Mouse (Mus musculus) retina, postnatal 7 days (tissue): ENCODE data around the gene Pwwp2b.

Experiments used
- DNase-seq: peaks from one replicate; pipeline ENCODE4 v3.0.0-alpha.2; 2012; ENCODE audit warnings: low read depth, low spot score

Pwwp2b gene

DNA sequence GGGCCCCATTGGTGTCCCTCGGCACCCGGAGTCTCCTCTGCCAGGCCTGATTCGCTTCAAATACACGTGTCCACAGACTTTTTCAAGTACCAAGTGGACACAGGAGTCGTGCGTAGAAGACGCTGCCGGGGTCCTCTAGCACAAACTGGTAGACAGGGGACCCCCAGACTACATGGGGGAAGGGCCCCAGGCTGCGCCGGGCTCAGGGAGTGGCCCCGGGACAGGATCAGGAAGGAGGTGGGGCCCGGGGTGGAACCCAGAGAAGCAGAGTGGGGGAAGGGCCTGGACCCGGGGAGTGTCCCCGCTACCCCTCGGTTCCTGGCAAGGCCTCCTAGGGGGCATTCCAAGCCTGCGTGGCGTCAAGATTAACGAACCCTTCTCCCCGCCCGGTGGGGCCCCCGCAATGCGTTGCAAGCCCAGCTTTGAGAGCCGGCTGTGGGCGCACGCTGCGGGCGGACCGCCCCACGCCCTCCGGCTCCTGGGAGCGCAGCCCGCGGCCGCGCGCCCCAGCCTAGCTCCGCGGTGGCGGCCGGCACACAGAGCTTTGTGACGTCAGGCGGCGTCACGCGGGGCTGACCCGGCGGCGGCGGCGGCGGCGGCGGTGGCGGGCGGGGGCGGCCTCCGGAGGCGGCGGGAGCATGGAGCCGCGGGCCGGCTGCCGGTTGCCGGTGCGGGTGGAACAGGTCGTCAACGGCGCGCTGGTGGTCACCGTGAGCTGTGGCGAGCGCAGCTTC, at the start of gene Pwwp2b:
Pwwp2b (plus strand) TSS at position 602 of the 734 bp plus-strand sequence.
- peak; percentile 73 for DNase-seq

DNA sequence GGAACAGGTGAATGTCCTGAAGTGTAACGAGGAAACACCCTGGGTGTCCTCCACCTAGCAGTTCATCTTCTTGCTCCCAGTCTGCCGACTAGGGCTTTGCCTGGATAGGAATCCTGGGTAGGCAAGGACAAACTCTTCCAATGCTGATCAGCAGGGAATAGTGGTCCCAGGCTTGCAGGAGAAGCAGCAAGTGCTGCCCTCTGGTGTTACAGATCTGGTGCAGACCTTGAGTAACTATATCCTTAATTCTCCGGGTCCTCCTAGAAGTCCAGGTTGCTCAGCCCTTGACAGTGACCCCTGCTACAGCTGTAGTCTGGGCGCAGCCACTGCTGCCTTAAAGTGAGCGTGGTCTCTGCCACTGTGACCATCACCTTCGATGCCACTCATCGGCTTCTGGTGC, 48.2 kb upstream of the Pwwp2b start:
- DNase-seq = peak; percentile 72

DNA sequence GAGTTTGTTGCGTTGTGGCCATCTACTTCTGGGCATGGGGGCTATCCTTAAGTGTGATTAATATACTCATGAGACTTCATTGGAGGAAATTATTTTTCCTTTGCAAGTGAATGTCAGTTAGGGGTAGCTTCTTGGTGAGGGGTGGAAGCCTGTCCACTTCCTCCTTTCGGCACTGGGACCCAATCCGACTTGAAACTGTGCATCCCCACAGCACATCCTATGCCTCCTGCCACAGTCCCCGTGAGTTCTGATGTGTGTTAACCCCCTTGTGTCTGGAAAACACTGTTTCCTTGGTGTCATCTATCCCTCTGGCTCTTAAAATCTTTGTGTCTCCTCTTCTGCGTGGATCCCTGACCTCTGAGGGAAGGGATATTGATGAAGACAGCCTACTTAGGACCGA, 47.1 kb upstream of the Pwwp2b start:
- DNase-seq = no peak

DNA sequence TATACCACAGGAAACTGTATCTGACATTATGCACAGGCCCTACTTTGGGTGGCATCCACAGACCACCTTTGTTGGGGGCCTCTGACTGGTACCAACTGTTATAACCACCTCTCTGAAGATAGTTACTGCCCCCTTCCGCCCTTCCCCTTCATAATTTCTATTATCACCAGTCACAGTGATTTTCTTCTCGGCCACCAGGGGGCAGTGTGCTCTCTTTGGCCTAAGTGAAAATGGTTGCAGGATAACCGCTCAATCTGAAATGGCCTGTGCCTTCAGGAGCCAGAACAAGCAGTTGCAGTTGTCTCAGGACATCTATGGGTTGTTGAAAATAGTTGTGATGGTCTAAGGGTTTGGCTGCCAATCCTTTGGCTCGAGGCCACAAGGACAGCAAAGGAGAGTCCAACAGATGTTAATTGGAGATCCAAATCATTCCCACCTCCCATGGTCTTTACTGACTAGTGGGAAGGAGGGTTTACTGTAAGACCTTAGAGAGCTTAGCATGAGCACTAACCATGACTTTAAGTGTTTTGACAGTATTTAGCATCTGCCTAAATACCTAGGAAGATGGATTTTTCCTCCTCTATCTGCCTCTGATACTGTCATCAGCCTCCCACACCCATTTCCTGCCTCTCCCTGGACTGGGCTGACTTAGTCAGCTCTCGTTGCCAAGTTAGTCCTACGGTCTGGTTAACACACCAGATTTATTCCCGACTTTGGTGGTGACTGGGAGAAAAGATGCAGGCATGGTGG, 40.1 kb upstream of the Pwwp2b start:
- DNase-seq = peak; percentile 59

DNA sequence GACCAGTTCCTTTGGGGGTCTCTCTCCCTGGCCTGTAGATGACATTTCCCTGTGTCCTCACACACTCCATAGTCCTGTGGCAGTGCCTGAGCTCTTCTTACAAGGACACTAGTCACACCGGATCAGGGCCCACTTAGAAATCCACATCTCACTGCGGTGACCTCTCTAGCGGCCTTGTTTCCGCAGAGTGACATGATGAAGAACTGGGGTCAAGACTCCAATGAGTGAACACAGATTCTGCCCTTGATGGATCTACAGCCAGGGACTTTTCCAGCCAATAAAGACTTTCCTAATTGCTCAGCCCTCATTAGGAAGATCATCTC, 39.5 kb upstream of the Pwwp2b start:
- no peak for DNase-seq

DNA sequence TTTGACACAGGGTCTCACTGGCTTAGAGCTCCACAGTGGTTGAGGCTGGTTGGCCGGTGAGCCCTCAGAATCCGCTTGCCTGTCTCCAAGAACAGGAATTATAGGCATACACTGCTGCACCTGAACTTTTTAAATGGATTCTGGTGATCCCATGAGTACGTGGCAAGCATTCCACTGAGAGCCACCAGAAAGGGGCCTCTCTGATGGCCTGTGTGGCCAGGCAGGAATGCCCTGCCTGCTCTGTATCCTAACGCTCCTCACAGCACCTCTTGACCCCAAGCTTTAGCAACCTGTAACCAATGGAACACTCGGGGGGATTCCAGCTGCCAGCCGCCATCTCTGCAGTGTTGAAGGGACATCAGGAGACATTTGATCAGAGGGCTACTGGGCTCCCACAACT, 36.5 kb upstream of the Pwwp2b start:
- DNase-seq = no peak

DNA sequence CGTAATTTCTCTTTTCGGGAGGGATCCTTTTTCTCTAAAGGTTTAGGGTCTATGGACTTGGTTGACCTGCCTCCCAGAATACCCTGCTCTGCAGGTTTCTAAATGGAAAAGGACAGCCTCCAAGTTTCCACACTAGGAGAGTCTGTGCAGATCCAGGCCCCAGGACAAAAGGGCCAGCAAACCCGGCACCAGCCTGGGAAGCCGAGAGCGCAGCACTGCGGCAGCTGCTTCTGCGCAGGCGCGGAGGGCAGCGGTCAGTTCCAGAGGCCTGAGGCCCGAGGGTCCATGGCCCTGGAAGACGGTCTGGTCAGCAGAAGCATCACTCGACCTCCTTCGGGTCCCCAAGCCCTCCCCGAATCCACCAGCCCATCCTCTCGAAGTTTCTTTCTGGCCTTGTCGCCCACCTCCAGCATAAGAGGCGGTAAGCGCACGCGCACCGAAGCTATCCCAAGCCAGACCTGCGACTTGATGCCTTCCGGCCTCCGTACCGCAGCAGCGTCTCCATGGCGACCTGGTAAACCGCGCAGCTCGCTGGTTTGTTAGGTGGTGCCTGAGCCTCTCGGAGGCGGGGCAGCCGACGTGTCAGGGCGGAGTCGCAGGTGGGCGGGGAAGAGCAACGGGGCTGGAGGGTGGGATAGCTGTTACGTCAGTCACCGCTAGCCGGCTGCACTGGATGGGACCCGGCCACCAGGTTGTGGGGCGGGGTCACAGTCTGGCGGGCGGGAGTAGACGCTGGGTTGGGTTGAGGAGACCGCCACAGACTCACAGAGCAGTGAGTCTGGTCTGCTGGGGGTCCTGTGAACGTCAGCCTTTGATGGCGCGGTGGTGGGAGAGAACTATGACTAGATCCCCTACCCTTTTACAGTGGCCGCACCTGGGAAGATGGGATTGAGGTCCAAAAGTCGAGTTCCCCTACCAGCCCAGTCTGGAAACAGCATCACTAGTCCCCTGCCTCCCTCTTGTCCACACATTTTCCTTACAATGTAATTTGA, 35.2 kb upstream of the Pwwp2b start, which contains the start of the genes Lrrc27 and Stk32c:
Lrrc27 (plus strand) TSS at position 235 of the 992 bp plus-strand sequence.
Stk32c (minus strand) TSS at position 554 of the 992 bp plus-strand sequence.
- DNase-seq = peak; percentile 98

DNA sequence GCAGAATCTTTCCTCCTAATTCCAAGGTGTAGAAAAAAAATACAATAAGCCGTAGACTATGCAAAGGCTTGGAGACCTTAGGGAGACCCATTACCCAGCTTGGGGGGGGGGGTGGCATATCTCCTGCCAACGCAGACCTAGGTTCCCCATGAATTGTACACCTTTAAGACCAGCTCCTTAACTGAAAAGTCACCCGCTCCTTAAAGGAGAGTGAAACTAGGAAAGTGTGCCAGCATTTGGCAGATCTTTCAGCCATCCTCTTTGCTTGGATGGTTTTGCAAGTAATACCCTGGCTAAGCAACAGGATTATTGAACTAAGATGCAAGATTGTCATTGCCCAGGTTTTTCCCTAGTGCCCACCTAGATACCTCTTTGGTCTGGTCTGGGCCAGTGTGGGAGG, 34.5 kb upstream of the Pwwp2b start:
- DNase-seq = no peak

DNA sequence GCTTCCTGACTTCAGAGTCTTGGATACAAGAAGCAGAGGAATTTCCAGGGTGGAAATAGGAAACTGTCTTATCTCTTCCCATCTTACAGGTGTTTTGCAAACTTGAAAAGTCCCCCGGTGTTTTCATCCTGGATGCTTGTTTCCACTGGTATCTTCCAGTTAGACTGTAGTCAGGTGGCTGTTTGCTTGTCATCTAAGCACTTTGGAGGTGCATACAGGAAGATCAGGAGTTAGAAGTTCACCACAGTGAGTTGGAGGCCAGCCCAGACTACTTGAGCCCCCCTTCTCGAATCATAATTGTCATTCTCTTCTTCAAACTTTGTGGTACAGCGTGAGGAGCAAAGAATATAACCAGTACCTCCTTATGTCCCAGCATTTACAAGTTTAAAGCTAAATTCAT, 34.1 kb upstream of the Pwwp2b start:
- DNase-seq = no peak

DNA sequence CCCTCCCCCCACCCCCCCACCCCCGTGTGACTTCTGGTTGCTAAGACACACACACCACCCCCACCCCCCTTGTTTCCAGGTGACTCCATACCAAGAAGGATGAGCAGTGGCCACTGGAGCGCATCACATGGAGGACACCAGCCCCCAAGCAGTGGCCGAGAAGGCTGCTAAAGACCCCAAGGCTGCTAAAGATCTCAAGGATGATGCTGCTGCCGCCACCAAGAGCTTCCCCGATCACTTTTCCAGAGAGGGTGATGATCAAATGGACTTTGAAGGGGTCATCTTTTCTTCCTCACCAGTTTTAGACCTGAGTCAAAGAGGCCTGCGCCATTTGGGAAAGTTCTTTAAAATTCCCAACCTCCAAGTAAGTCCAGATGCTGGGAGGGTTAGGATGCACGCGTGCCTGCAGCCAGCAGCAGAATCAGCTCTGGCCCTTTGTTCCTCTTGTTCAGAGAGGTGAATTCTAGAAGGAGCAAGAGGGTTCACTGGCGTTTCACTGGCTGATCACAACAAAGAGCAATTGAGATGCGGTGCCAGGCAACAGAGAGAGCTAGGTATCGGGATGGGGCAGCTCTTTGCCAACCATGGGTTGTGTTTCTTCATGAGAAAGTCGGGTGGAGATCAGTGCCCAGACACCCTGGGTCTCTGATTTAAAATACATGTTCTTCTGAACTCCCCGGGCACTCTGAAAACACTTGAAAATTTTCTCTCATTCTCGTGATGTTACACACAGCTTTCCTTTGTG, 33.5 kb upstream of the Pwwp2b start:
- DNase-seq = no peak

DNA sequence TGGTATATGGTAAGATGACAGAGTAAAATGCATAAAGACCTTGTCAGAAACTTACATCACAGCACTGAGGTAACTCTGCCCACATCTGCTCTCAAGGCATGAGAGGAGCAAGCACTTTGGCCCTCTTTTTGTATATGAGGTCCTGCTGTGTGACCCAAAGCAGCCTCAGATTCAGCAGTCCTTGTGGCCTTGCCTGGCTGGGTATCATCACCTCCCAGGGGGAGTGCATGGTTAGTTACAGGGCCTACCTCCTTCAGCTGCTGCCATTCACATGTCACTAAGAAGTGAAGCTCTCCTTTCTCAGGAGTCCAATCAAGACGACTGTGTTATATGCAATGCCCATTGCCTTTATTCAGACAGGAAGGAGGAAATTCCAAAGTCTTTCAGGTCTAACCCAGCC, 32.8 kb upstream of the Pwwp2b start:
- DNase-seq = no peak

DNA sequence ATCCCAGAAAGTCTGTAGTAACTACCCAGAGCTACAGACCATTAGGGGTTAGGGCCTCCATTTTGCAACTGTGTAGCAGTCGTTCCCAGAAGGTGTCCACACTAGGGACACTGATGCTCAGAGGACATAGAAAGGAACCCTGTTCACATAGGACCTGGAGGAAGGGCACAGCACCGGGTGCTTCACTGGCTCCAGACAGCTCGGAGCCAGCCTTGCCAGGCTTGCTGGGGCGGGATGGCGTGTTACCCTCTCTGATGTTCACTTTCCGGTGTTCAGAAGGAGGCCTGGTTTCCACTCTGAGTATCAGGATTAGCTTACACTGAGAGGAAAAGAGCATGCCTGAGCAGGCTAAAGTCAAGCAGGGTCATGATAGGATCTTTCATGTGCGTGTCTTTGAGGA, 32.3 kb upstream of the Pwwp2b start:
- DNase-seq = no peak

DNA sequence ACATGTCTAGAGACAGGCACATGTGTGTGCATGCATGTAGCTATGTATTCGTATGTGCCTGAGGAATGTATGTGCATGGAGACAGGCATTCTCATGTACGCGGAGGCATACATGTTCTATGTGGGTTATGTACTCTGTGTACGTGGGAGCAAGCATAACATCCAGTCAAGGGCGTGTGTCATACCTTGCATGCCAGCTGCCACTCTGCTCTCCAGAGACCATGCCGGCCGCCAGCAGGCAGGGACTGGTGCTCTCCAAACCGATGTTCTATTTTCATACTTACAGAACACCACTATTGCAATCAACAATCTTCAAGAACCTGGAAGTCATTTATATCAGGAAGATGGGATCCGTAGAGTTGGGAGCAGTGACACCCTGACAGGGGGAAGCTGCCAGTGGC, 31.8 kb upstream of the Pwwp2b start:
- DNase-seq = no peak

DNA sequence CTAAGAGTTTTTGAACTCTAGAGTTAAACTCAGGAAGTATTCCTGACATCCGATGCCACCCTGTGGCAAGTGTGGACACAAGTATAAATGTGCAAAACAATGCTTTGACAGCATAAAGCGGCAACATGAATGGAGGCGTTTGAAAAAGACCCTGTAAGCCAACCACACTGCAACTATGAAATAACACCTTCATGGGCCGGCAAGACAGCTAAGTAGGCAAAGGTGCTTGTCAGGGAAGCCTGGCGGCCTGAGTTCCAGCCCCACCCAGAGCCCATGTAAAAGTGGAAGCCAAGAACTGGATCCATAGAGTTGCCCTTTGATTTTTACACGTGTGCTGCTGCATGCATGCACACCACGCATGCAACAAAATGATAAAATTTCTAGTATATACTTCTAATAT, 31.2 kb upstream of the Pwwp2b start:
- no peak for DNase-seq

DNA sequence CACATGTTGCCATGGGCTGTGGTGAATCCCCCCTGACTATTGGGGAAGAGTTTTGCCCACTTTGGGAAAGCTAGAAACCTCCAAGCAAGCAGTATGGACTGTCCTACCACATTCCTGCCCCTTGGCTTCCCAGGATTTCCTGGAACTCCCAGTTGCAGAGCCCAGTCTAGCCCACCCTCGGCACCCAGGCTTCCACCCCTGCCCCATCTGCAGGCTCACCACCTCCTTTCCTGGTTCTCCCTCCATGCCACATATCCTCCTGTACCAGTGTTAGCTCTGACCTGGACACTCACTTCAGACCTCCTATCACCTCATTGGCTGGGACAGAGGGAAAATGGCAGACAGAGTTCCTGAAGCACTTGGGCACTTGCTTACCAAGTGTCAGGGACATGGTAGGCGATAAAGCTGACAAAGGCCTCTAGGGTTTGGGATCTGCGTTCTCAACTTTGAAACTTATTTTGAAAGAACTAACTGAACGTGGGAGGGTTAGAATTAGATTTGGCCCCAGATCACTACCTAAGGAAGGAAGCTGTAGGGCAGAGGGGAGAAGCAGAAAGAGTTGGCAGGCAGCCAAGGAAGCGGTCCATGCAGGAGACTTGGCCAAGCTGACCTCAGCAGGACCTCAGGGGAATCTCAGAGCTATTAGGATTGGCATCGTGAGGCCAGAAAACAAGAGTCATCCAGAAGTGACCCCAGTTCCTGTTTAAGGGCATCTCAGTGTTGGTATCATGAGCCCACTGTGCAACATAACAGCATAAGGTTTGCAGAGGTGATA, 29.5 kb upstream of the Pwwp2b start:
- no peak for DNase-seq

DNA sequence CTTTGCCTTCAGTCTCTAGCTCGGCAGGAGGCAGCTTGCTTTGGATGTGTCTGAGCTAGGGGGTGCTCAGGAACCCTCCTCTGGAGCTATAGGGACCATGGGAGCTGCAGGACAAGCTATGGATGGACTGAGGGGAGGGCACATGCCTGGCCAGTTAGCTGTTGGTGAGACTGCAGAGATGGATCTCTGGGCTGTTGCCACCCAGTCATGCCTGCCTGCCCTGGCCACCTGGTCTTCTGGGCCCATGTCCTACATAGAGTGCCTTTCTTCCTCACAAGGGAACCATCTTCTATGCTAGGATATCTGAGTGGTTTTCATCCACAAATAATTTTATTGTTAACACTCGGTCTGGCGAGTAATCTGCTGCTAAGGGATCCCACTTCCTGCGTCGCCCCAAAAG, 28.8 kb upstream of the Pwwp2b start:
- DNase-seq = no peak

DNA sequence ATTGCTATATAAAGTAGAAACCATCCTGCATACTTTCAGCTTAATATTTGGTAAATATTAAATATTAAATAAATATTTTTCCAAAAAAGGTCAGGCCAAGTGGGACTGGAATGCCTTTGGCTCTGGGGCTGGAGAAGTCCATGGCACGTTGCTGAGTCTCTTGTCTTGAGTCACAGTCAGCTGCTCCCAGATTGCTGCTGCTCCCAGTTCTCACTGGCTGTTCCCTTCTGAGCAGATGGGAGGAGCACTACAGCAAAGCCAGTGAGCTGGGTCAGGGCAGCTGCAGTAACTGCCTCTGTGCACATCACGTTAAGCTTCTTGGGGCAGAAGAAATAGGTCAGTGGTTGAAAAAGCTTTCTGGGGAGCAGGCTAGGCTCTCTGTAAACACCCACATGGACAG, 28.0 kb upstream of the Pwwp2b start:
- peak; percentile 48 for DNase-seq

DNA sequence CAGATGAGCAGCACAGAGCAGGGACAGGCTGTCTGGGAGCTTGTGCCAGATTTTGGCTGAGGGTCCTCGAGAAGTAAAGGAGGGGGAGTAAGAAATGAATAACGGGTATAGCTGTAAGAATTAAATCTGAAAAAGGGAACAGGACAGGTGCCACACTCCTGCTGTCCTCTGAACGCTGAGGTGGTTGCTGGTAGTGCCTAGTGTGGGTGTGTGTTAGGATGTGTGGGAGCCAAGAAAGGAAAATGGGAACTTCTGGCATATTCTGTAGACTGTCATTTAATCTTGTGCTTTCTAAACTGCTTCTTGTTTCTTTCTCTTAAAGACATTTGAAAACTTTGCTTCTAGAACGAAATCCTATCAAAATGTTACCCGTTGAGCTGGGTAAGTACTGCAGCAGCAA, 27.2 kb upstream of the Pwwp2b start:
- no peak for DNase-seq

DNA sequence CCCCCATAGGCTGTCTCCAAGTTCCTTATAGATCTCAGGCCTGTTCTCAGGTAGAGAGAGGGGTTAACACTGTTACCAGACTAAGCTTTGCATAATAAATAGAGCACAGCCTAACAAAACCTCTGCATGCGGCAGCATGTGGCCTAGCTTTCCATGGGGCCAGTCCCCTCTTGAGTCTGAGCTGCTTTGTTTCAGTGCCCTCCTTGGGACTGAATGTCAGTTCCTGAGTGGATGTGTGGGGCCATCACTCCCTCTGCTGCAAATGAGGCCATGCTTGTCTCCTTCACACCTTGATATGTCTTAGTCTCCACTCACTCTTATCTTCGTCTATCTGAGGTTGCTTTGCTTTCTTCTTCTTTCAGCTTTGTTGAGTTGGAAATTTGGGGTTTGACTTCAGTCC, 26.4 kb upstream of the Pwwp2b start:
- DNase-seq = no peak

DNA sequence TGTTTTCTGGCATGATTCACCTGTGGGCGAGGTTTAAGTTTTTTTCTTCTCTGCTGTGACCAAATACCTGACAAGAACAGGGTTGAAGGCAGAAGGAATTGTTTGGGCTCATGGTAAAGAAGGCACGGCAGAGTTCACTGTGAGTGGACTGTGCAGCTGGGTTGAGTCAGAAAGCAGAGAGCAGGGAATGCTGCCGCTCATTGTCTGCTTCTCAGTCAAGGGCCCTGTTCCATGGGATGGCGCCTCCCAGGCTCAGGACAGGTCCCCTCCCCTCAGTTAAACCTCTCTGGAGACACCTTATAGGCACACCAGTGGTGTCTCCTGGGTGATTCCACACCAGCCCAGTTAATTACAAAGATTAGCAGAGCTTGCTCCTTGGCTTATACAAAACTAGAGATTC, 25.9 kb upstream of the Pwwp2b start:
- DNase-seq = no peak

DNA sequence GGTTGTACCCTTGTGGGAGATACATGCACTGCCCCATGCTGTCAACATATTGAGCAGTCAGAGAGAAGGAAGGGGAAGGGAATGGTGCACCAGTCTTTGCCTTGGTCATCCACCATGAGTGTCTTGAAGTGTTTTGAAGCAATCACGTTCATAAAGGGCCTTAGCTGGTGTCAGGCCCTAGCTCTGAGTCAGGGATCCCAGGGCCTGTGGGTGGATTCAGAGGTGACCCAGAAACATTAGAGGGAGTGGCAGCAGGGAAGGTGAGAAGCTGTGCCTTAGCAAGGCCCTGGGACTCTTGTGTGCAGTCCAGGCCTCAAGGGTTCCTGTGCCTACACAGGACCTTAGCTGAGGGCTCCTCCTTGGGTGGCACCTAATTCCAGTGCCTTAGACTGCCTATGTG, 24.2 kb upstream of the Pwwp2b start:
- no peak for DNase-seq
